Mouse (Mus musculus): ENCODE results near the gene Olfr461.
"Not testable (repeated sequence)": the region's sequence is repeated elsewhere in the genome, so short reads cannot be mapped to it uniquely, and the experiment has no call there.

The Olfr461 gene

GRCm38 (mm10) chr6:40554950-40555349, at the start of gene Olfr461:
Gene Olfr461, minus strand, starts transcription at chr6:40555050.
- in situ Hi-C loops (cut with MboI), result no loop called here

DNA sequence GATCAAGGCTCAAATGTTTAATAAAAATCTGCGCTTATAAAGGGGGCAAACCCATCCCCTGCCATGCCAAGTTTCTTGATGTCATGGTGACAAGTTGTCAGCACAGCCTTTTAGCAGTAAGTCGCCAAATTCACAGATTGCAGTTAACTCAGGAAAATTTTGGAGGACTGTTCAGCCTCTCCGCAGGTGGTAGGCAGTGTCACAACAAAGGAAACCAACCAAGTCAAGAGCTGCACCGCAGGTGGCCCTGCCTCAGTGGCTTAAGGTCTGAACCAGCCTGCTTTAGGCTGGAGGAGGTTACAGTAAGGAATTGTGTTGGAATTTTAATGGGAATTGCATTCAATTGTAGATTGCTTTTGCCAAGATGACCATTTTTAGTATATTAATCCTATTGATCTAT, 43.7 kb upstream of the Olfr461 start:
- in situ Hi-C loops (cut with MboI), result not testable (repeated sequence)

GRCm38 (mm10) chr6:40594804-40595550, 40.1 kb upstream of the Olfr461 start:
- in situ Hi-C loops (cut with MboI), result no loop called here

DNA sequence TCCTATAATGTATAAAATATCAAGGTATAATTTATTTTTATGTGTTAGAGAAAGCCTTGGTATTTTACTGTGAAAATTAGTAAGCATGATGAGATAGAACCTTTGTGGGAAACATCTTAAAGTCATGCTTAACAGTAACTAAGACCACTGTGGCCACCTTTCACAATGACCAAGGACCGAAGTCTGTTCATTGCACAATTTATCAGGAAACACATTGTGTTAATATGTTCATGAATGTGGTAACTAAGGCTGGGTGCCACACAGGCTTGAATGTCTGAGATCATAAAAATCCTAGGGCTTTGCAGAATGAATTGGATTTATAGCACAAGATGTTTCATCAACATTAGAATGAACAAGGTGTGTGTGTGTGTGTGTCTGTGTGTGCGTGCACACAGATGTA, 33.5 kb upstream of the Olfr461 start:
- in situ Hi-C loops (cut with MboI), result no loop called here

- in situ Hi-C loops (cut with MboI), result no loop called here
Measured at GRCm38 (mm10) chr6:40585645-40586044, 30.8 kb upstream of the Olfr461 start, which contains the start of gene Clec5a. Gene Clec5a, minus strand, starts transcription at chr6:40585821.

DNA sequence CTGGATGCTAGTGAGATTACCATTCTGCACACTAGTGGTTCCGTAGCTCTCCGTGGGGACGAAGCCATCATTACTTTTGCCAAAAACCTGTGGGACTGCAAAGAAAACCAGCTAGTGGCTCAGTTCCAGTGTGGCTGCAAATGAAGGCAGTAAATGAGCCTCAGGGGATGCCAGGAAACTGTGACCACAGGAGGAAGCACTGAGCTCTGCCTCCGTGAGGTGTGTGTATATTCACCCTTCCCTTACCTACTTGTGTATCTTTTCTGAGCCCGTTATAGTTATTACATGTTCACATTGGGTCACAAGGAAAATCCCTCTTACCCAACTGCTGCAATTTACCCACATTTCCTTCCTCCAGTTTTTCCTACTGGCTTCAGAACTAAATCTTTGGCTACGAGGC, 29.5 kb upstream of the Olfr461 start:
- in situ Hi-C loops (cut with MboI), result no loop called here

GRCm38 (mm10) chr6:40576305-40576704, 21.5 kb upstream of the Olfr461 start:
- in situ Hi-C loops (cut with MboI), result no loop called here

GRCm38 (mm10) chr6:40573618-40574017, 18.8 kb upstream of the Olfr461 start:
- in situ Hi-C loops (cut with MboI), result no loop called here

- in situ Hi-C loops (cut with MboI), result no loop called here
Measured at GRCm38 (mm10) chr6:40569187-40569586, 14.3 kb upstream of the Olfr461 start, which contains the start of gene Olfr460. Gene Olfr460, plus strand, starts transcription at chr6:40569487.

DNA sequence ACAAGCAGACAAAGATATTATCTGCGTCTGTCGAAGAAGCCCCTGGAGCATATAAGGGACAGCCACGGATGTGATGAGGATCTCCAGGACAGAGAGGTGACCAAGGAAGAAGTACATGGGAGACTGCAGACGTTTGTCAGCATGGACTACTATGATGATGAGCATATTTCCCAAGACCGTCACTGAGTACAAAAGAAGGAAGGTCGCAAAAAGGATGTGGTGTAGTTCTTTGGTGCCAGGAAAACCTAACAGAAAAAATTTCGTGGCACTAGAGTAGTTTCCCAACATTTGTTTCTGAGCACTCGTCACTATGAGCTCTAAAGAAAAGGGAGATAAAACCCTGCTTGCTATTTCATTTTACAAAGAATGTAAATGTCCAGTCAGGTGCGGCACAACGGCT, 10.2 kb downstream of the Olfr461 start:
- in situ Hi-C loops (cut with MboI), result no loop called here

DNA sequence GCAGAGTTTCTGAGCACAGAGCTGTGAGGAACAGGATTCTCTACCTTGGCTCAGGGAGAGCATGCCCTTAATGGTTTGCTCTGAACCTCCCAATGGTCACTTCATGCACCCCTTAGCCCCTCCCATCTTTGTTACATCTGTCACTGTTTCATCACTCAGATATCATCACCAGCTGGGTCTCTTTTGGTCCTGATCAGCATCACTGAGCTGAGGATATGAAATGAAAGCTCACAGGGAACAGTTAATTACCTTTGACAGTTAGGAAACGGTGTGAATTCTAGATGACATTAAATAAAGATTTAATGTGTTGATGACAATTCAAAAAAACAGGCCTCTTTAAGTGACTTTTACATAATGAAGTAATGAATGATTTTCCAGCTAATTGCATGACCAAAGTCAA, 35.4 kb downstream of the Olfr461 start, which contains the start of gene Prss37:
Gene Prss37 (minus strand): TSS at position 101 of the 400 bp plus-strand sequence.
- in situ Hi-C loops (cut with MboI), result no loop called here

- in situ Hi-C loops (cut with MboI), result loop anchor here (25.0 kb wide), 1 partner anchor 194 kb away; no protein-coding TSS in a partner anchor
Measured at GRCm38 (mm10) chr6:40493229-40493628, 61.6 kb downstream of the Olfr461 start, which contains the start of gene Tas2r108. Gene Tas2r108, plus strand, starts transcription at chr6:40493529.
